21 mouse cellular contexts compared by ENCODE assay signal in the genomic region with DNA sequence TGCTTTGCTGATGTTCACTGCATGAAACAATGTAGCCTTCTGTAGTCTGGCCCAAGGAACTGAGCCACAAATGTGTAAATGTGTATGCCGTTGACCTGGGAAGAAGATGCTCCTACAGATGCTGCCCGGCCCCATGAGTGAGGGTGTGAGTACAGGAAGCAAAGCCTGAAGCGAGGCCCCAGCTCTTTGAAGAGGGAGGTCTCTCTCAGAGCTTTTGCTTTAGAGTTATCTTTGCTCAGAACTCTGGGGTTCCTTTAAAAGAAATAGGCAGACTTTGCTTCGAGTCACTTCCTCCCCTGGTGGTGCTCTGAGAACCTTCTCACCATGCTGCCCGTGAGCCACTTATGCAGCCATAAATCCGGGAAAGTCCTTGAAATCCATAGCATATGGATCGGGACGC. TPM values are rescaled to one million over a fixed set of nuclear protein-coding genes. Genes with fewer than 3 reads are reported as not detected.
A peak's percentile ranks its signal among the peaks of the same experiment; 100 is the strongest.
DNase-seq lines count a peak whose midpoint lies in the region; ATAC-seq and TF ChIP-seq lines count a peak whose summit lies in the region.
"Had no signal": no experiment of that assay in that cellular context is flagged by ENCODE, and none has a peak within 500 bp of the region (broad histone marks: within the 10 kb centered on the region; RNA-seq: fewer than 3 reads in every experiment).

No protein-coding gene starts in this region.

- TF ChIP-seq CTCF in bone marrow macrophage, adult 2 months (IDR thresholded peaks at IDR 0.05; ENCODE audit: low read depth, low read length): 0 out of 2 replicates have a peak, but pooled peaks have one; percentile 7
- no peak for TF ChIP-seq CTCF in thymus, adult 2 months (IDR thresholded peaks at IDR 0.05; ENCODE audit: borderline replicate concordance, control insufficient read depth, extremely low read depth, insufficient read depth, low read length, poor library complexity)

- H3K4me2 ChIP-seq in neural tube, embryonic 11.5 days (ENCODE audit: low read depth): no peak overlapping the region
- no peak overlapping the region for H3K4me2 ChIP-seq in neural tube, embryonic 15.5 days
- H3K4me2 ChIP-seq in kidney, embryonic 16.5 days (replicated peaks; ENCODE audit: low read depth, low read length): no peak overlapping the region
- H3K4me2 ChIP-seq: heart, embryonic 11.5 days; limb, embryonic 12.5 days; liver, embryonic 13.5 days; lung, embryonic 15.5 days; midbrain, embryonic 11.5 days; neural tube, embryonic 12.5 days had no signal

- TF ChIP-seq POLR2A in bone marrow macrophage, adult 2 months (IDR thresholded peaks at IDR 0.05; ENCODE audit: borderline replicate concordance, low read depth, low read length): no peak
- TF ChIP-seq POLR2A in thymus, adult 2 months (IDR thresholded peaks at IDR 0.05; ENCODE audit: control insufficient read depth, extremely low read depth, insufficient read depth, low read length, poor library complexity): no peak

- no peak for ATAC-seq in neural tube, embryonic 11.5 days (ENCODE audit: insufficient read depth, low FRiP score, low TSS enrichment)
- no peak for ATAC-seq in neural tube, embryonic 15.5 days (ENCODE audit: low FRiP score)
- ATAC-seq in kidney, embryonic 16.5 days (ENCODE audit: low FRiP score, low TSS enrichment): no peak

- H3K4me3 ChIP-seq in neural tube, embryonic 11.5 days (ENCODE audit: low read depth, low read length): no peak overlapping the region
- H3K4me3 ChIP-seq in neural tube, embryonic 15.5 days (replicated peaks): no peak overlapping the region
- H3K4me3 ChIP-seq in bone marrow macrophage, adult 2 months (ENCODE audit: insufficient read depth, low read length): no peak overlapping the region
- H3K4me3 ChIP-seq in thymus, adult 2 months (ENCODE audit: control insufficient read depth, insufficient read depth, low read length): no peak overlapping the region
- no peak overlapping the region for H3K4me3 ChIP-seq in kidney, embryonic 16.5 days (ENCODE audit: low read length)
- H3K4me3 ChIP-seq: forebrain, embryonic 10.5 days; gastrocnemius, adult 2 months; limb, embryonic 12.5 days; liver, embryonic 13.5 days; lung, embryonic 15.5 days; neural tube, embryonic 12.5 days had no signal

- no peaks in the 10 kb centered on the region for H3K36me3 ChIP-seq in neural tube, embryonic 11.5 days (ENCODE audit: control insufficient read depth, insufficient read depth, low read length)
- H3K36me3 ChIP-seq in neural tube, embryonic 15.5 days: no peaks in the 10 kb centered on the region
- H3K36me3 ChIP-seq in thymus, adult 2 months (ENCODE audit: control insufficient read depth, insufficient read depth, low read length): no peaks in the 10 kb centered on the region
- no peaks in the 10 kb centered on the region for H3K36me3 ChIP-seq in kidney, embryonic 16.5 days (ENCODE audit: insufficient read depth, low read length)
- H3K36me3 ChIP-seq: forebrain, embryonic 10.5 days; limb, embryonic 12.5 days; liver, embryonic 13.5 days; lung, embryonic 15.5 days; neural tube, embryonic 12.5 days had no signal

- H3K9ac ChIP-seq in neural tube, embryonic 11.5 days (ENCODE audit: low read length): no peak overlapping the region
- no peak overlapping the region for H3K9ac ChIP-seq in neural tube, embryonic 15.5 days (replicated peaks)
- no peak overlapping the region for H3K9ac ChIP-seq in kidney, embryonic 16.5 days (replicated peaks; ENCODE audit: low read length)
- H3K9ac ChIP-seq: limb, embryonic 12.5 days; liver, embryonic 13.5 days; lung, embryonic 15.5 days; neural tube, embryonic 12.5 days had no signal

- H3K4me1 ChIP-seq in neural tube, embryonic 11.5 days (ENCODE audit: control insufficient read depth, insufficient read depth, low read length): peaks cover 14% of the 10 kb centered on the region; the same call in 1 of the 2 replicates
- peaks cover 21% of the 10 kb centered on the region for H3K4me1 ChIP-seq in neural tube, embryonic 15.5 days
- peaks cover 9% of the 10 kb centered on the region; the same call in 1 of the 2 replicates for H3K4me1 ChIP-seq in bone marrow macrophage, adult 2 months (ENCODE audit: control insufficient read depth, insufficient read depth, low read length)
- H3K4me1 ChIP-seq in thymus, adult 2 months (replicated peaks; ENCODE audit: control insufficient read depth, insufficient read depth, low read length): peaks cover 62% of the 10 kb centered on the region
- H3K4me1 ChIP-seq in kidney, embryonic 16.5 days (ENCODE audit: insufficient read depth, low read length): peaks cover 13% of the 10 kb centered on the region

- peak; percentile 2 for DNase-seq in neural tube, embryonic 11.5 days (ENCODE audit: low spot score)
- peak; percentile 43 for DNase-seq in thymus, adult 2 months
- no peak for DNase-seq in gastrocnemius, postnatal 36 days
- no peak for DNase-seq in ovary, postnatal 10 days (ENCODE audit: low spot score)
- DNase-seq: adrenal gland, postnatal 10 days; cerebellum, postnatal 10 days; gastrocnemius, adult 2 months; heart, postnatal 10 days; kidney, adult 8-10 months; kidney, postnatal 36 days; liver, embryonic 13.5 days had no signal

- no peak overlapping the region for H3K27ac ChIP-seq in neural tube, embryonic 11.5 days (ENCODE audit: low read depth, low read length)
- no peak overlapping the region for H3K27ac ChIP-seq in neural tube, embryonic 15.5 days (replicated peaks)
- peak overlapping the region; percentile 0; the same call in 1 of the 2 replicates for H3K27ac ChIP-seq in bone marrow macrophage, adult 2 months (ENCODE audit: insufficient read depth, low read depth, low read length)
- no peak overlapping the region for H3K27ac ChIP-seq in thymus, adult 2 months (ENCODE audit: control insufficient read depth, insufficient read depth, low read length)
- no peak overlapping the region for H3K27ac ChIP-seq in kidney, embryonic 16.5 days (ENCODE audit: low read length)
- H3K27ac ChIP-seq: forebrain, embryonic 10.5 days; gastrocnemius, adult 2 months; limb, embryonic 12.5 days; liver, embryonic 13.5 days; lung, embryonic 15.5 days; macrophage; neural tube, embryonic 12.5 days had no signal

- H3K27me3 ChIP-seq in neural tube, embryonic 11.5 days (ENCODE audit: control insufficient read depth, insufficient read depth, low read length): no peaks in the 10 kb centered on the region
- H3K27me3 ChIP-seq in neural tube, embryonic 15.5 days (replicated peaks): no peaks in the 10 kb centered on the region
- no peaks in the 10 kb centered on the region for H3K27me3 ChIP-seq in thymus, adult 2 months (ENCODE audit: control insufficient read depth, insufficient read depth, low read length)
- no peaks in the 10 kb centered on the region for H3K27me3 ChIP-seq in kidney, embryonic 16.5 days (ENCODE audit: insufficient read depth, low read length)
- H3K27me3 ChIP-seq: limb, embryonic 12.5 days; lung, embryonic 15.5 days; neural tube, embryonic 12.5 days had no signal

- intact Hi-C loops in gastrocnemius, postnatal 36 days (cut with DNase I): no loop called here

- WGBS in neural tube, embryonic 11.5 days: 82% methylated on average over 8 of the region's 8 CpGs
- 88% methylated on average over 8 of the region's 8 CpGs for WGBS in neural tube, embryonic 15.5 days
- 26% methylated on average over 8 of the region's 8 CpGs for WGBS in thymus, adult 2 months
- 87% methylated on average over 8 of the region's 8 CpGs for WGBS in kidney, embryonic 16.5 days

- no peaks in the 10 kb centered on the region for H3K9me3 ChIP-seq in neural tube, embryonic 11.5 days (ENCODE audit: control insufficient read depth, low read length)
- H3K9me3 ChIP-seq in neural tube, embryonic 15.5 days (replicated peaks): no peaks in the 10 kb centered on the region
- H3K9me3 ChIP-seq in kidney, embryonic 16.5 days (ENCODE audit: low read length): no peaks in the 10 kb centered on the region
- H3K9me3 ChIP-seq: liver, embryonic 13.5 days; lung, embryonic 15.5 days; neural tube, embryonic 12.5 days had no signal

RNA-seq across cellular contexts. Expression of a gene that starts 6.4 kb away (rescaled TPM):
- polyA plus RNA-seq in neural tube, embryonic 11.5 days (2014; fragmentation: Nextera tagmentation; extraction: Ambion mirVana): 1.6 and 2.4 TPM in 2 replicates
- 5.0 and 5.9 TPM in 2 replicates for polyA plus RNA-seq in neural tube, embryonic 15.5 days (2015; fragmentation: Nextera tagmentation; extraction: Ambion mirVana)
- 78.0 and 80.3 TPM in 2 replicates for polyA plus RNA-seq in bone marrow macrophage, adult 2 months (2012; ENCODE audit: insufficient read depth, insufficient read length, missing spikeins)
- 12.9 and 18.5 TPM in 2 replicates for polyA plus RNA-seq in thymus, adult 2 months (2012; rRNA removed)
- total RNA-seq in gastrocnemius, postnatal 36 days (2021): 1 to 10 TPM; 1.3 to 1.9 TPM
- polyA plus RNA-seq in kidney, embryonic 16.5 days (2015; fragmentation: Nextera tagmentation; extraction: Ambion mirVana): 1.3 and 1.5 TPM in 2 replicates

RNA-seq across cellular contexts. Expression of a gene that starts 35.8 kb away (rescaled TPM):
- 41.2 and 44.7 TPM in 2 replicates for polyA plus RNA-seq in neural tube, embryonic 11.5 days (2014; fragmentation: Nextera tagmentation; extraction: Ambion mirVana)
- 59.2 and 60.6 TPM in 2 replicates for polyA plus RNA-seq in neural tube, embryonic 15.5 days (2015; fragmentation: Nextera tagmentation; extraction: Ambion mirVana)
- 7.7 and 8.5 TPM in 2 replicates for polyA plus RNA-seq in bone marrow macrophage, adult 2 months (2012; ENCODE audit: insufficient read depth, insufficient read length, missing spikeins)
- 0.52 and 1.6 TPM in 2 replicates for polyA plus RNA-seq in thymus, adult 2 months (2012; rRNA removed)
- 1 to 10 TPM; 2.5 to 5.3 TPM for total RNA-seq in gastrocnemius, postnatal 36 days (2021)
- 33.3 and 39.6 TPM in 2 replicates for polyA plus RNA-seq in kidney, embryonic 16.5 days (2015; fragmentation: Nextera tagmentation; extraction: Ambion mirVana)

RNA-seq across cellular contexts. Expression of a gene that starts 57.2 kb away (rescaled TPM):
- 8.1 and 8.7 TPM in 2 replicates for polyA plus RNA-seq in neural tube, embryonic 11.5 days (2014; fragmentation: Nextera tagmentation; extraction: Ambion mirVana)
- 14.7 and 18.6 TPM in 2 replicates for polyA plus RNA-seq in neural tube, embryonic 15.5 days (2015; fragmentation: Nextera tagmentation; extraction: Ambion mirVana)
- polyA plus RNA-seq in bone marrow macrophage, adult 2 months (2012; ENCODE audit: insufficient read depth, insufficient read length, missing spikeins): 497 and 499 TPM in 2 replicates
- polyA plus RNA-seq in thymus, adult 2 months (2012; rRNA removed): 41.0 and 51.4 TPM in 2 replicates
- total RNA-seq in gastrocnemius, postnatal 36 days (2021): 1 to 10 TPM; 2.8 to 4.4 TPM
- 25.0 and 26.1 TPM in 2 replicates for polyA plus RNA-seq in kidney, embryonic 16.5 days (2015; fragmentation: Nextera tagmentation; extraction: Ambion mirVana)

Comparison
In these comparisons a context has a peak if more than half of its experiments do, and no peak if none do; other contexts are left out.
1. DNase-seq: peak in neural tube, embryonic 11.5 days (single experiment) and thymus, adult 2 months (single experiment); none in gastrocnemius, postnatal 36 days (0 of 2) and ovary, postnatal 10 days (single experiment).